Mouse (Mus musculus) olfactory bulb, adult 2 months (tissue): Measurements from ENCODE around the gene Ankrd23.

Source experiments
- CTCF ChIP-seq: fragments of 200-500 bp; IDR thresholded peaks from 2 replicates; pipeline ENCODE4 v1.5.1; 2012; ENCODE audit warnings: low read depth, mild to moderate bottlenecking, low read length, moderate library complexity; ENCODE audit not compliant: insufficient read depth
- POLR2A ChIP-seq: fragments of 200-500 bp; IDR thresholded peaks from 2 replicates; pipeline ENCODE4 v1.6.1; 2012; ENCODE audit warnings: mild to moderate bottlenecking, low read depth, low read length, moderate library complexity; ENCODE audit not compliant: insufficient read depth

- TF ChIP-seq POLR2A, result no peak
- TF ChIP-seq CTCF, result no peak
These were observed 46.9 kb upstream of the Ankrd23 start for GRCm38 (mm10) chr1:36583408-36584116.
